Mouse (Mus musculus): ENCODE measurements around the gene Tubgcp2. TPM values are rescaled to one million over a fixed set of nuclear protein-coding genes. Genes with fewer than 3 reads are reported as not detected.

Tubgcp2 gene
- polyA plus RNA-seq, 1 experiment = 38.5 TPM

DNA sequence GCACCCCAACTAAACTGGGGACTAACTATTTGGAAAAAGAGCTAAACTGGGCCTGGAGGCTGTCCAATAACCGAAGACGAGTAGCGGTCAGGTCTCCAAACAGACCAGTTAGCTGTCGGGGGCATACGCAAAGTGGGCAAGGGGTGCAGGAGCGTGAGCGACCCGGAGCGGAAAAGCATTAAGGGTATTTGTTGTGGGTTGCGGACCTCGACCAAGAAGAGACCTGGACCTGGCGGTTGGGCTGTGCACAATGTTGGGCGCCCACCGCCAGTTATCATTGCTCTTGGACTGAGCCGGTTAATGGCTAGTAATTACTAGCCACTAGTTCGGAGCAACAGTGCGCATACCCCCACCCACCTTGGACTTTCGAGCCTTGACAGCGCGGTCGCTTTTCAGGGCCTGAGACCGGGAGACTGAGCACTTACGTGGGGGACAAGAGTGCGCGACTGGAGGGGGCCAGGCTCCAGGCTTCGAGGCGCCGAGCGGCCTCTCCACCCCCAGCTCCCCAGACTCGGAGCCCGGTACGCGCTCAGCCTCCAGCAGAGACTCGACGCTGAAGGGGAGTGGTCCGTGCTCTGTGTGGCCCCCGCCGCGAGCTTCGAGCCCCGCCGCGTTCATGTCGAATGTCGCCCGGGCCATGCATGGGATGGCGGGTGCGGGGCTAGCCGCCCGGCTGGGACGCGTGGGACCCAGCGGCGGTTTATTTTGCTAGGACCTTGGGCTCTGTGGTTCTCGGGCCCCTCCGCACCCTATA is 12.1 kb upstream of the Tubgcp2 start, which contains the start of gene Msx3:
TSS of gene Msx3 (minus strand) at position 729 of the 754 bp plus-strand sequence.
- H3K27ac ChIP-seq (ENCODE audit: insufficient read depth, low read length) = no peak within 1 kb of the TSS
- TF ChIP-seq POLR2A (IDR thresholded peaks at IDR 0.05; ENCODE audit: low read depth, low read length) (no peak), CTCF (IDR thresholded peaks at IDR 0.05; ENCODE audit: borderline replicate concordance, insufficient read depth, low read length) (no peak)

DNA sequence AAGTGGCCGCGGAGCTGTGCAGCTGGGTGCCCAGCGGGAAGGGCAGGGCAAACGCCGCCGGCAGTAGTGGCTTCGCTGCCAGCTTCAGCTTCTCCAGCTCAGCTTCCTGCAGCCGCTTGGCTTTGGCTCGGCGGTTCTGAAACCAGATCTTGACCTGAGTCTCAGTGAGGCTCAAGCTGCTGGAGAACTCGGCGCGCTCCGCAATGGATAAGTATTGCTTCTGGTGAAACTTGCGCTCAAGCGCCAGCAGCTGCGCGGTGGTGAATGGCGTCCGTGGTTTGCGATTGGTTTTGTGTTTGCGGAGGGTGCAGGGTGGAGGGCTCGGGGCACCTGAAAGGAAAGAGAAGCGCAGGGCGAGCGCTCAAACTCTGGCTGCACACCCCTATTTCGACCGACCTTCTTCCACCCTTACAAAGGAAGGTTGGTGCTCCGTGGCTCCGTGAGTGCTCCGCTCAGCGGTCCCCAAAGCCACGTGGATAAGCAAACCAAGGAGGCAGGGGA is 11.4 kb upstream of the Tubgcp2 start:
- no peaks in the 10 kb centered on the region; the same call in 1 of the 2 replicates for H3K4me1 ChIP-seq (ENCODE audit: control insufficient read depth, insufficient read depth, low read length)
- H3K27ac ChIP-seq (ENCODE audit: insufficient read depth, low read length) = no peak overlapping the region
- TF ChIP-seq POLR2A (IDR thresholded peaks at IDR 0.05; ENCODE audit: low read depth, low read length) (no peak), CTCF (IDR thresholded peaks at IDR 0.05; ENCODE audit: borderline replicate concordance, insufficient read depth, low read length) (no peak)
- H3K4me3 ChIP-seq (ENCODE audit: insufficient read depth, low read length) = peak overlapping the region; percentile 36

More for the DNA sequence above, 12.1 kb upstream of the Tubgcp2 start, which contains the start of gene Msx3:
- Histone ChIP-seq H3K4me3 (ENCODE audit: insufficient read depth, low read length) (peak within 1 kb of the TSS; percentile 36), H3K4me1 (ENCODE audit: control insufficient read depth, insufficient read depth, low read length) (no peaks in the 10 kb centered on the region; the same call in 1 of the 2 replicates)

DNA sequence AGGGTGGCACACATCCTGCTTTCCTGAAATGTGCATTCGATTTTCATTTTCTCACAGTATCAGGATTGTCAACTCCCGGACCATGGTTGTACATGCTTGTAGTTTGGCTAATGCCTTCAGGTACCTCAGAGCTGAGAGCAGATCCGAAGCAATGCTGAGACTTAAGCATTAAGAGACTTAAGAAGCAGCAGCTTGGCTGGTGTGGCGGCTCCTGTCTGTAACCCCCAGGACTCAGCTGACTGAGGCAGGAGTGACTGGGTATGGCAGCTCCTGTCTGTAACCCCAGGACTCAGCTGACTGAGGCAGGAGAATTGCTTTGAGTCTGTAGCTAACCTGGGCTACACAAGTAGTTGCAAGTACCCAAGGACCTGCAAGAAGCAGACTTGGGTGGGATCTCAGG is 9.1 kb upstream of the Tubgcp2 start:
- Histone ChIP-seq H3K27ac (ENCODE audit: insufficient read depth, low read length) (no peak overlapping the region), H3K4me3 (ENCODE audit: insufficient read depth, low read length) (no peak overlapping the region), H3K4me1 (ENCODE audit: control insufficient read depth, insufficient read depth, low read length) (no peaks in the 10 kb centered on the region)
- TF ChIP-seq POLR2A (IDR thresholded peaks at IDR 0.05; ENCODE audit: low read depth, low read length) (no peak), CTCF (IDR thresholded peaks at IDR 0.05; ENCODE audit: borderline replicate concordance, insufficient read depth, low read length) (no peak)

DNA sequence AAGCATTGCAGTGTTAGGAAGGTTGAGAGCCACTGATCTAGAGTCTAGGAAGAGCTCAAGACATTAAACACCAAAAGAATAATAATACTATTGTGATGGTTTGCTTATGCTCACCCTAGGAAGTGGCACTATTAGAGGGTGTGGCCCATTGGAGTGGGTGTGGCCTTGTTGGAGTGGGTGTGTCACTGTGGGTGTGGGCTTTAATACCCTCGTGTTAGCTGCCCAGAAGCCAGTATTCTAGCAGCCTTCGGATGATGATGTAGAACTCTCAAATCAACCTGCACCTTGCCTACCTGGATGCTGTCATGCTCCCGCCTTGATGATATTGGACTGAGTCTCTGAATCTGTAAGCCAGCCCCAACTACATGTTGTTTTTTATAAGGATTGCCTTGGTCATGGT is 6.3 kb upstream of the Tubgcp2 start:
- Histone ChIP-seq H3K4me1 (ENCODE audit: control insufficient read depth, insufficient read depth, low read length) (no peaks in the 10 kb centered on the region), H3K4me3 (ENCODE audit: insufficient read depth, low read length) (no peak overlapping the region), H3K27ac (ENCODE audit: insufficient read depth, low read length) (no peak overlapping the region)
- TF ChIP-seq POLR2A (IDR thresholded peaks at IDR 0.05; ENCODE audit: low read depth, low read length) (no peak), CTCF (IDR thresholded peaks at IDR 0.05; ENCODE audit: borderline replicate concordance, insufficient read depth, low read length) (no peak)

DNA sequence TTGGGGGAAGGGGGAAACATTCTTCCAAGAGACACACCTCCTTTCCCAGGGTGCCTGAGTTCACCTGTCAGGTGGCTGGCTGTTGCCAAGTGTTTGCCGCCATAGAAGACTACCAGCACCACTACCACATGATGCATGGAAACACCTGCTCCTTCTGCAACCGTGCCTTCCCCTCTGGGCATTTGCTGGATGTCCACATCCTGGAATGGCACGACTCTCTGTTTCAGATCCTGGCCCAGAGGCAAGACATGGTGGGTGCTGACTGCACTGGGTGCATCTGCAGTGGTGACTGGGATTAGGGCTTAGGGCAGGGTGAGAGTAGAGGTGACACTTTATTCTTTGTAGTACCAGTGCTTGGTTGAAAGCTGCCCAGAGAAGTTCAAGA is 694 bp upstream of the Tubgcp2 start:
- peak overlapping the region; percentile 97 for H3K4me3 ChIP-seq (ENCODE audit: insufficient read depth, low read length)

DNA sequence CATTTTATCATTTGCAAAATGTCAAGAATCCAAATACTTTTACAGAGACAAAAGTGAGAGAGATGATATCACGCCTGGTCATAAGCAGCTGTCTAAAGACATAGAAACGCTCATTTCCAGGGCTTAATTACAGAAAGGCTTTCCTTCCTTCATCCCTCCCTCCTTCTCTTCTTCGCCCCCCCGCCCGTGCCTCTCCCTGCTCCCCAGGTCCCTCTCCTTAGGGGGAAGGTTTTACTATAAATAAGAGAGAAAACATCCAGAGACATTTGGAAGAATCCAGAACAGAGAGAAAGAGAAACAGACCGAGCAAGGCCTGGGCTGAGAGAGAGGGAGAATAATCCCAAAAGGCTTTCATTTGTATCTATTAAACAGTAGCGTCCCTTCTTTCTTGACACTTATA is 1.0 kb downstream of the Tubgcp2 start:
- TF ChIP-seq CTCF (IDR thresholded peaks at IDR 0.05; ENCODE audit: borderline replicate concordance, insufficient read depth, low read length) (no peak), POLR2A (IDR thresholded peaks at IDR 0.05; ENCODE audit: low read depth, low read length) (no peak)
- H3K4me1 ChIP-seq (ENCODE audit: control insufficient read depth, insufficient read depth, low read length) = no peaks in the 10 kb centered on the region
- no peak overlapping the region for H3K27ac ChIP-seq (ENCODE audit: insufficient read depth, low read length)
- peak overlapping the region; percentile 97 for H3K4me3 ChIP-seq (ENCODE audit: insufficient read depth, low read length)

More for the DNA sequence above, 694 bp upstream of the Tubgcp2 start:
- H3K4me1 ChIP-seq (ENCODE audit: control insufficient read depth, insufficient read depth, low read length) = no peaks in the 10 kb centered on the region
- TF ChIP-seq CTCF (IDR thresholded peaks at IDR 0.05; ENCODE audit: borderline replicate concordance, insufficient read depth, low read length) (no peak), POLR2A (IDR thresholded peaks at IDR 0.05; ENCODE audit: low read depth, low read length) (no peak)
- no peak overlapping the region for H3K27ac ChIP-seq (ENCODE audit: insufficient read depth, low read length)

DNA sequence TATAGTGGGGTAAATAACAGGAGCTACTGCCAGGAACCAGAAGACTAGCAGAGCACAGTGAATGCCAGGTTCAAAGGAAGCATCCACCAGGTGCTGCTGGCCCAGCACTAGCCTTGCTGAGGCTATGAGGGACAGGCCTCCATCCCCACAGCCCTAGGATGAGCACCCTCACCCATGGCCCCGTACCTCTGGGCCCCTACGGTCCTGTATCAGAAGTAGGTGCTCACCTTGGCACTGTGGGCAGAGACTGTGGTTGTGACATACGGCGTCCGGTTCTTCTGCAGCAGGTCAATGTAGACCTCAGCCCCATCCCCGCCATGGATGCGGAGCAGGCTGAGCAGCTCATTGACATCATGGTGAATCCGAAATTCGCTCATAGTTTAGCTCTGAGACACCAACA is 3.1 kb downstream of the Tubgcp2 start:
- no peak overlapping the region for H3K4me3 ChIP-seq (ENCODE audit: insufficient read depth, low read length)
- no peaks in the 10 kb centered on the region for H3K4me1 ChIP-seq (ENCODE audit: control insufficient read depth, insufficient read depth, low read length)
- no peak for TF ChIP-seq CTCF (IDR thresholded peaks at IDR 0.05; ENCODE audit: borderline replicate concordance, insufficient read depth, low read length)
- TF ChIP-seq POLR2A (IDR thresholded peaks at IDR 0.05; ENCODE audit: low read depth, low read length) = no peak
- H3K27ac ChIP-seq (ENCODE audit: insufficient read depth, low read length) = no peak overlapping the region

DNA sequence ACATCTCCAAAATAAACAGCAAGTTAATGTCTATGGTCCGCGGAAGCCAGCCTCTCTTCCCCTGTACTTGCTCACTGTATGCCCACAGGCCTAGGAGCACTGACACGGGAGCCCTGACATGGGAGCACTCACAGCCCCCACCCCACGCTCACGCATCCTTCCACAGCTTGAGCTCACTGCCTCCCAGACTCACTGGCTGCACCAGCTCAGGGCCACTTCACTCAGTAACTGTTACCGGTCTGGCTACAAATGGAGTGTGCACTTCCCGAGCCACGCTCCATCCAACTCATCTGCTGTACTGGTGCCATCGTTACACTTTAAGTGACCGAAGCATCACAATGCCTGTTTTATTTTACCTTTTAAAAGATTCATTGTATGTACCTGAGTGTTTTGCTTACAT is 4.1 kb downstream of the Tubgcp2 start:
- no peak for TF ChIP-seq POLR2A (IDR thresholded peaks at IDR 0.05; ENCODE audit: low read depth, low read length)
- TF ChIP-seq CTCF (IDR thresholded peaks at IDR 0.05; ENCODE audit: borderline replicate concordance, insufficient read depth, low read length) = no peak
- no peak overlapping the region for H3K4me3 ChIP-seq (ENCODE audit: insufficient read depth, low read length)
- no peak overlapping the region for H3K27ac ChIP-seq (ENCODE audit: insufficient read depth, low read length)
- no peaks in the 10 kb centered on the region for H3K4me1 ChIP-seq (ENCODE audit: control insufficient read depth, insufficient read depth, low read length)

DNA sequence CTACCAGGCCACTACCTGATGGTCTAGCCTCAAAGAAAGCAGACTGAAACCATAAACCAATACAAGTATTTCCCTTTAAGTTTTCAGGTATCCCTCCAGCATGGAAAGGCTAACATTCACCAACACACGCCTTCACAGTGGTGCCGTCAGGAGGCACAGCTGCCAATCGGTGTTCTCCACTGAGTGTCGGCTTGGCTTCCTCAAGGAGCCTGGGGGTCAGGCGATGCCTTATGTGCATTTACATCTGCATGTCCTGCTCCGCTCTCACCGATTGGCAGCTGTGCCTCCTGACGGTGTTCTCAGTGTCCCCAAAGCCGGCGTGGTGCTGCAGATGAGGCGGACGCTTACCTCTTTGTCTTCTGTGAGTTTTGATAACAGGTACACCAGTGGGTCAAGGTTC is 4.7 kb downstream of the Tubgcp2 start:
- Histone ChIP-seq H3K4me1 (ENCODE audit: control insufficient read depth, insufficient read depth, low read length) (no peaks in the 10 kb centered on the region), H3K27ac (ENCODE audit: insufficient read depth, low read length) (no peak overlapping the region), H3K4me3 (ENCODE audit: insufficient read depth, low read length) (no peak overlapping the region)
- no peak for TF ChIP-seq CTCF (IDR thresholded peaks at IDR 0.05; ENCODE audit: borderline replicate concordance, insufficient read depth, low read length)

DNA sequence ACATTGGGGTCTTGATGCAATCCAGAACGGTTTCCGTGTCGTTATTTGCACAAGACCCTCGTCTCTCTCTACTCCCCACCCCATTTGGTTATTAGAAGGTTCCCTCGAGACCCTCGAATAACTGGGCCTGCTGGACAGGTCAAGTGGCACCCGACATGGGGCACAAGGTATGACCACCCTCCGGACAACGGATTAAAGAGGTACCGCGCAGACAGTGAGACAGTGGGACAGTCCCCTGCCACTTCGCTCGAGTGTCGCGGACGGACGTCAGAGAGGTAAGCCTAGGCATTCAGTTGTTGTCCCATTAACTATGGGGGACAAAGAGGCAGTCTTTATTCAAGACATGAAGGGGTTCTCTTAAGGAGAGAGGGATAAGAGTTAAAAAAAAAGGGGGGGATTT is 25.1 kb downstream of the Tubgcp2 start:
- no peak for TF ChIP-seq CTCF (IDR thresholded peaks at IDR 0.05; ENCODE audit: borderline replicate concordance, insufficient read depth, low read length)
- no peak for TF ChIP-seq POLR2A (IDR thresholded peaks at IDR 0.05; ENCODE audit: low read depth, low read length)
- no peak overlapping the region for H3K4me3 ChIP-seq (ENCODE audit: insufficient read depth, low read length)
- no peak overlapping the region for H3K27ac ChIP-seq (ENCODE audit: insufficient read depth, low read length)
- no peaks in the 10 kb centered on the region for H3K4me1 ChIP-seq (ENCODE audit: control insufficient read depth, insufficient read depth, low read length)
